Mouse (Mus musculus): ENCODE measurements around the gene Mutyh.
"Not testable (repeated sequence)": the region's sequence is repeated elsewhere in the genome, so short reads cannot be mapped to it uniquely, and the experiment has no call there.

- TF ChIP-seq CTCF, EP300 (IDR thresholded peaks at IDR 0.05): not testable (repeated sequence)
These were observed 32.6 kb downstream of the Mutyh start for GRCm38 (mm10) chr4:116840096-116840495.
